Mouse (Mus musculus): ENCODE data around the gene Gm9972. TPM values are rescaled to one million over a fixed set of nuclear protein-coding genes. Genes with fewer than 3 reads are reported as not detected.

The Gm9972 gene
- polyA plus RNA-seq, 1 experiment from 2014 or later: not detected

DNA sequence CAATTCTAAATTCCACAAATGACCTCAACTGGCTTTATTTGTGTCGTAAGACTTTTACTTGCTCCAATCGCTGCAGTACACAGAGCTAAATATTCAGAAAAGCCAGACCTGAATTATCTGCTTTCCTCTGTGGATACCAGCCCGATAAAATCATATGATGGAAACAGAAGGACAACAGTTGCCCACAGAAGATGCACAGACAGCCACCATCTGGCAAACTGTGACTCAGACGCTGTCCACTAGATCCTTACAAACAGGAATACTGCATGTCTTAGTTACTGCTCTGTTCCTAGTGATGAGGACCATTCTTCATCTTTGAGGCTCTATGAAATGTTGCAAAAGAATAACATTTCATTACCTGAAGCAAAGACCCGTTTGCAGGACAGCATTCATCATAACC is 19.4 kb downstream of the Gm9972 start:
- Histone ChIP-seq H3K4me3 (ENCODE audit: low read depth, low read length) (no peak overlapping the region), H3K9me3 (replicated peaks; ENCODE audit: control insufficient read depth, low read length) (no peaks in the 10 kb centered on the region), H3K27me3 (replicated peaks; ENCODE audit: control insufficient read depth, insufficient read depth, low read length) (no peaks in the 10 kb centered on the region), H3K4me2 (ENCODE audit: low read length) (no peak overlapping the region), H3K36me3 (ENCODE audit: control insufficient read depth, insufficient read depth, low read length) (no peaks in the 10 kb centered on the region), H3K4me1 (ENCODE audit: control insufficient read depth, insufficient read depth, low read length) (no peaks in the 10 kb centered on the region), H3K9ac (ENCODE audit: low read length) (no peak overlapping the region), H3K27ac (ENCODE audit: low read depth, low read length) (no peak overlapping the region)
- 88% methylated on average over 5 of the region's 5 CpGs for WGBS
- no peak for DNase-seq (ENCODE audit: low spot score)
- ATAC-seq: no peak

GRCm38 (mm10) chr11:43059437-43059970 is 24.0 kb downstream of the Gm9972 start:
- no peaks in the 10 kb centered on the region for H3K9me3 ChIP-seq (replicated peaks; ENCODE audit: control insufficient read depth, low read length)
- ATAC-seq (0 out of 2 replicates have a peak, but pooled peaks have one; percentile 57), DNase-seq (ENCODE audit: low spot score) (peak; percentile 42)
- 13% methylated on average over 5 of the region's 5 CpGs for WGBS
- no peak overlapping the region for H3K4me2 ChIP-seq (ENCODE audit: low read length)
- H3K36me3 ChIP-seq (ENCODE audit: control insufficient read depth, insufficient read depth, low read length): no peaks in the 10 kb centered on the region
- H3K4me3 ChIP-seq (ENCODE audit: low read depth, low read length): no peak overlapping the region
- no peaks in the 10 kb centered on the region for H3K27me3 ChIP-seq (replicated peaks; ENCODE audit: control insufficient read depth, insufficient read depth, low read length)
- H3K4me1 ChIP-seq (ENCODE audit: control insufficient read depth, insufficient read depth, low read length): no peaks in the 10 kb centered on the region
- H3K27ac ChIP-seq (ENCODE audit: low read depth, low read length): no peak overlapping the region
- no peak overlapping the region for H3K9ac ChIP-seq (ENCODE audit: low read length)

GRCm38 (mm10) chr11:43062286-43062685 is 26.7 kb downstream of the Gm9972 start:
- Histone ChIP-seq H3K27ac (ENCODE audit: low read depth, low read length) (no peak overlapping the region), H3K9me3 (replicated peaks; ENCODE audit: control insufficient read depth, low read length) (no peaks in the 10 kb centered on the region), H3K4me3 (ENCODE audit: low read depth, low read length) (no peak overlapping the region), H3K9ac (ENCODE audit: low read length) (no peak overlapping the region), H3K36me3 (ENCODE audit: control insufficient read depth, insufficient read depth, low read length) (no peaks in the 10 kb centered on the region), H3K4me2 (ENCODE audit: low read length) (no peak overlapping the region), H3K4me1 (ENCODE audit: control insufficient read depth, insufficient read depth, low read length) (no peaks in the 10 kb centered on the region), H3K27me3 (replicated peaks; ENCODE audit: control insufficient read depth, insufficient read depth, low read length) (no peaks in the 10 kb centered on the region)
- 50% methylated on average over 3 of the region's 3 CpGs for WGBS
- no peak for ATAC-seq
- DNase-seq (ENCODE audit: low spot score): peak; percentile 70

DNA sequence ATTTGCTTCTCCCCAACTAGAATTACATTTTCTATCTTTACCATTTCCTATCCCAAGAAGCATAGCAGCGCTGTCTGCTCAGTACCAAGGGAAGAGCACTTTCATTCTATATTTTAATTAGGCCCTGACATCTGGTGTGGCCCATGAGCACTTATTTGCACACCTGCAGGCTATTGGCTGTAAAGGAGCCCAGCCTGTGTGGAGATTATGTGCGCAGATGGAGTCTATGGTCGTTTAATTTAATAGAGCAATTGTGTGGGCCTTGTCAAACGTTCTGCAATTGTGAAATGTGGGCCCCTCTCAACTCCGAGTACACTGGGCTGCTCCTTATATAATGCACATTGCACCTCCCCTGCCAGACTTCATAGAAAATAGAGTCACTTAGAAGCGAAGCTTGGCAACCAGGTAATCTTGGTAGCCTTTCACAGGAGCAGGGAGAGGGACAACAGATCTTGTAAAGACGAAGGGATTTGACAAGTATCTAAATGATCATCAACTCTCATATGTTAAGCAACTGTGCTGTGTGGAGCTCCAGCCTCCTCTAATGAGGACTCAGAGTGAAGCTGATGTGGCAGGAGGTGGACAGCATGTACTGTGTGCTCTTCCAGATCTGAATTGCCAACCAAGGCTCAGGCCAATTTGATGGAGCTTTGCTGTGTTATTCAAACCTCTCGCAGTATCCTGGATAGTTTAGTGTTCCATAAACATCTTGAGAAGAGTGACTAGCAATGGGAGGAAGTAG is 50.9 kb downstream of the Gm9972 start:
- Histone ChIP-seq H3K36me3 (ENCODE audit: control insufficient read depth, insufficient read depth, low read length) (no peaks in the 10 kb centered on the region), H3K4me3 (ENCODE audit: low read depth, low read length) (no peak overlapping the region), H3K9me3 (replicated peaks; ENCODE audit: control insufficient read depth, low read length) (no peaks in the 10 kb centered on the region), H3K27ac (ENCODE audit: low read depth, low read length) (no peak overlapping the region), H3K4me1 (ENCODE audit: control insufficient read depth, insufficient read depth, low read length) (no peaks in the 10 kb centered on the region; the same call in 1 of the 2 replicates), H3K4me2 (ENCODE audit: low read length) (no peak overlapping the region), H3K27me3 (replicated peaks; ENCODE audit: control insufficient read depth, insufficient read depth, low read length) (no peaks in the 10 kb centered on the region), H3K9ac (ENCODE audit: low read length) (no peak overlapping the region)
- WGBS: 52% methylated on average over 8 of the region's 8 CpGs
- ATAC-seq (peak; percentile 40), DNase-seq (ENCODE audit: low spot score) (peak; percentile 27)

Other genes starting within 250 kb of the Gm9972 start
- 0.16 and 0.28 TPM in 2 replicates for gene Atp10b, start 114.1 kb downstream of the Gm9972 start, polyA plus RNA-seq (2014; fragmentation: Nextera tagmentation; extraction: Ambion mirVana)

Measured in forebrain, embryonic 14.5 days (tissue).